Mouse (Mus musculus): ENCODE data around the gene Atp2b1.

DNA sequence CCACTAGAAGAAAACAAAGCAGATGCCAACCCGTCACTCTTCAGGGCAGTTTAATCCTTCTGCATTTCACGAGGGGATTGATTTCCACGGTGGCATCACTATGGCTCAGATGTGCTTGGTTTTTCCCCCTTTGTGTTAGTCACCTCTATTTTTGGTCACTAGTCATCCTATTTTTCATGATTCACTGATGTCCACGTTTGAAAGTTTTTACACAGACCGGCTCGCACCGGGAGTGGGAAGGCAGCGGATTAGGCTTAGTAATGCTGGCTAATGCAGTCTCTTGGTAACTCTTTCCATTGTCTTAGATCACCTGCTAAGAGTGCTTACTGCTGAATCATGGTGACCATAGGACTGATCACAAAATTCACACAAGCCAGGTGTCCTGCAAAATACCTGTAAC lies 29.7 kb downstream of the Atp2b1 start:
- no peak for TF ChIP-seq MAX (IDR thresholded peaks at IDR 0.05)
- TF ChIP-seq CTCF (IDR thresholded peaks at IDR 0.05; ENCODE audit: control insufficient read depth, insufficient read depth, insufficient read length): no peak
- TF ChIP-seq CEBPB (IDR thresholded peaks at IDR 0.05; ENCODE audit: low read depth): no peak
- TF ChIP-seq FOSL1 (IDR thresholded peaks at IDR 0.05; ENCODE audit: insufficient read depth, low read length, poor library complexity, severe bottlenecking): no peak
- no peak for TF ChIP-seq MYOG (IDR thresholded peaks at IDR 0.05; ENCODE audit: control insufficient read depth, extremely low read depth, insufficient read length)
